Mouse (Mus musculus) frontal cortex, postnatal 36 days (tissue): ENCODE measurements at regions not wholly inside any gene's neighbourhood (a gene's known extent, or its start where the extent isn't known, plus 50 kb on each side); places are given as distances from the start of the nearest gene placed in this dataset.

Experiments used
- DNase-seq, 2 experiments: peaks; one replicate each; pipeline ENCODE4 v3.0.0; 2022; ENCODE audit warnings: low spot score in 2 of 2

GRCm38 (mm10) chr7:37230641-37231347, 532.9 kb downstream of the Tshz3 start:
- DNase-seq, result no peak

- DNase-seq, result peak; percentile 2 to 4
These were observed 532.6 kb downstream of the Zfp536 start for GRCm38 (mm10) chr7:37240832-37241231.

- no peak for DNase-seq
These were observed 531.7 kb downstream of the Zfp536 start for GRCm38 (mm10) chr7:37241781-37242180.

GRCm38 (mm10) chr7:37242476-37242875, 531.0 kb downstream of the Zfp536 start:
- no peak for DNase-seq

GRCm38 (mm10) chr7:37246156-37246555, 527.3 kb downstream of the Zfp536 start:
- DNase-seq, result peak; percentile 28 to 58

GRCm38 (mm10) chr7:37254431-37254830, 519.0 kb downstream of the Zfp536 start:
- DNase-seq, result no peak

- DNase-seq, result no peak
These were observed 517.6 kb downstream of the Zfp536 start for GRCm38 (mm10) chr7:37255840-37256239.

GRCm38 (mm10) chr7:37259293-37259692, 514.1 kb downstream of the Zfp536 start:
- DNase-seq, result no peak

GRCm38 (mm10) chr7:37262846-37263245, 510.6 kb downstream of the Zfp536 start:
- no peak for DNase-seq

- DNase-seq, result no peak
These were observed 506.0 kb downstream of the Zfp536 start for GRCm38 (mm10) chr7:37267404-37267803.

GRCm38 (mm10) chr7:37270841-37271240, 502.6 kb downstream of the Zfp536 start:
- no peak for DNase-seq

GRCm38 (mm10) chr7:37290018-37290417, 483.4 kb downstream of the Zfp536 start:
- DNase-seq, result no peak

- no peak for DNase-seq
These were observed 482.9 kb downstream of the Zfp536 start for GRCm38 (mm10) chr7:37290493-37291045.

- DNase-seq, result no peak
These were observed 481.7 kb downstream of the Zfp536 start for GRCm38 (mm10) chr7:37291726-37292125.

- DNase-seq, result no peak
These were observed 480.9 kb downstream of the Zfp536 start for GRCm38 (mm10) chr7:37292554-37292953.

- peak; percentile 3 to 20 for DNase-seq
These were observed 474.6 kb downstream of the Zfp536 start for GRCm38 (mm10) chr7:37298888-37299287.

GRCm38 (mm10) chr7:37305463-37305862, 468.0 kb downstream of the Zfp536 start:
- DNase-seq, result peak in 1 of 2 experiments; percentile 5

- DNase-seq, result no peak
These were observed 466.2 kb downstream of the Zfp536 start for GRCm38 (mm10) chr7:37307191-37307590.

- DNase-seq, result no peak
These were observed 448.8 kb downstream of the Zfp536 start for GRCm38 (mm10) chr7:37324653-37325052.

- DNase-seq, result no peak
These were observed 440.0 kb downstream of the Zfp536 start for GRCm38 (mm10) chr7:37333451-37333850.

GRCm38 (mm10) chr7:37335212-37335611, 438.2 kb downstream of the Zfp536 start:
- no peak for DNase-seq

GRCm38 (mm10) chr7:37336171-37336850, 437.1 kb downstream of the Zfp536 start:
- no peak for DNase-seq
